Mouse (Mus musculus) heart, postnatal 0 days (tissue): ENCODE results near the gene 4930415O20Rik. TPM values are rescaled to one million over a fixed set of nuclear protein-coding genes. Genes with fewer than 3 reads are reported as not detected.

Experiments
- ATAC-seq: fragments of 200-750 bp; cut with Nextera tagmentation; 2 replicates; pipeline ENCODE4 v1.8.0; 2017; ENCODE audit warnings: low read depth, moderate number of reproducible peaks, moderate library complexity; ENCODE audit not compliant: insufficient read depth
- DNase-seq: peaks from one replicate; pipeline ENCODE4 v3.0.0-alpha.2; 2016; ENCODE audit warnings: low spot score
- H3K27ac ChIP-seq: fragments of 300-500 bp; sonication (generic); 2 replicates; pipeline ENCODE4 v1.5.1; 2014; ENCODE audit warnings: low read depth, mild to moderate bottlenecking
- H3K27me3 ChIP-seq: fragments of 300-500 bp; sonication (generic); 2 replicates; pipeline ENCODE4 v1.6.1; 2014; ENCODE audit warnings: low read length, mixed read lengths; ENCODE audit not compliant: control insufficient read depth, insufficient read depth
- H3K36me3 ChIP-seq: fragments of 300-500 bp; sonication (generic); replicated peaks from 2 replicates; pipeline ENCODE4 v1.6.1; 2014; ENCODE audit warnings: low read length, mixed read lengths; ENCODE audit not compliant: control insufficient read depth, insufficient read depth
- H3K4me1 ChIP-seq: fragments of 300-500 bp; sonication (generic); 2 replicates; pipeline ENCODE4 v1.6.1; 2014; ENCODE audit warnings: antibody characterized with exemption; ENCODE audit not compliant: control insufficient read depth, insufficient read depth
- H3K4me2 ChIP-seq: fragments of 300-500 bp; sonication (generic); 2 replicates; pipeline ENCODE4 v1.6.1; 2014; ENCODE audit warnings: low read depth, mild to moderate bottlenecking, low read length, moderate library complexity
- H3K4me3 ChIP-seq: fragments of 300-500 bp; sonication (generic); 2 replicates; pipeline ENCODE4 v1.5.1; 2014; ENCODE audit warnings: low read depth, low read length
- H3K9ac ChIP-seq: fragments of 300-500 bp; sonication (generic); replicated peaks from 2 replicates; pipeline ENCODE4 v1.6.1; 2014; ENCODE audit warnings: low read depth, low read length, mixed read lengths
- H3K9me3 ChIP-seq: fragments of 300-500 bp; sonication (generic); replicated peaks from 2 replicates; pipeline ENCODE4 v1.6.1; 2016; ENCODE audit warnings: low read length; ENCODE audit not compliant: control insufficient read depth
- CTCF ChIP-seq: IDR thresholded peaks from 2 replicates; pipeline ENCODE4 v1.5.1; 2016; ENCODE audit warnings: antibody characterized with exemption, control low read depth, low read depth
- EP300 ChIP-seq: IDR thresholded peaks from 2 replicates; pipeline ENCODE4 v1.6.1; 2016; ENCODE audit warnings: antibody characterized with exemption, low read depth
- WGBS: fragments of 180-500 bp; shearing (Covaris S2); extraction: QIAGEN DNeasy Blood & Tissue Kit; methylation state at CpG from one replicate; pipeline ENCODE4 v1.1.7; 2014; 5-methylcytosine and 5-hydroxymethylcytosine counted together
- polyA plus RNA-seq: library from polyadenylated mRNA; unstranded; fragments of >200 nt; fragmentation: Nextera tagmentation; extraction: Ambion mirVana; gene quantifications from 2 replicates; pipeline ENCODE4 v1.2.1, GENCODE M21; 2015
- total RNA-seq: library from RNA; depleted of rRNA; stranded (reverse); fragments of >200 nt; gene quantifications from 2 replicates; pipeline ENCODE4 v1.2.3, GENCODE M21; 2014; ENCODE audit warnings: low replicate concordance

Gene 4930415O20Rik
- total and polyA plus RNA-seq, 2 experiments from 2014 or later = 0.30 TPM; not detected in 1

DNA sequence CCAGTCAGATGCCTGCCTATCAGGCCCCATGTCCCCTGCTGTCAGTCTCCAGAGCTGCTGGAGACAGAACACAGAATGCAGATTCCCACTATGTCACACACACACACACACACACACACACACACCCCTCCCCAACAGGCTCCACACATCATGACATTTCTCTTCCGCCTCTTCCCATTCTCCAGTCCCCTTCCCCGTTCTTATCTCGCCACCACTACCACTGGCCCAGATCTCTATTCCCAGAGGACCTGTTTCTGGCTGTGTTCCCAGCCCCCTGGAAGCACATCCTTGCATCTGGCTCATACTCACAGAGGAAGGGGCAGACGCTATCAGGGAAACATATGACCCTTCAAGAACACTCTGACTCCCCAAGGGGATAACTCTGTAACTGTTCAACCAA is 36.8 kb downstream of the 4930415O20Rik start:
- peak overlapping the region; percentile 78 for H3K4me3 ChIP-seq
- peak overlapping the region; percentile 97 for H3K27ac ChIP-seq
- H3K27me3 ChIP-seq = no peaks in the 10 kb centered on the region
- H3K9me3 ChIP-seq = no peaks in the 10 kb centered on the region
- TF ChIP-seq EP300 (peak; percentile 96), CTCF (0 out of 2 replicates have a peak, but pooled peaks have one; percentile 3)
- ATAC-seq (peak; percentile 81), DNase-seq (peak; percentile 98)
- peaks cover 14% of the 10 kb centered on the region for H3K36me3 ChIP-seq
- peak overlapping the region; percentile 86 for H3K4me2 ChIP-seq
- peaks cover 37% of the 10 kb centered on the region for H3K4me1 ChIP-seq
- H3K9ac ChIP-seq = peak overlapping the region; percentile 89
- 2% methylated on average over 4 of the region's 4 CpGs for WGBS

DNA sequence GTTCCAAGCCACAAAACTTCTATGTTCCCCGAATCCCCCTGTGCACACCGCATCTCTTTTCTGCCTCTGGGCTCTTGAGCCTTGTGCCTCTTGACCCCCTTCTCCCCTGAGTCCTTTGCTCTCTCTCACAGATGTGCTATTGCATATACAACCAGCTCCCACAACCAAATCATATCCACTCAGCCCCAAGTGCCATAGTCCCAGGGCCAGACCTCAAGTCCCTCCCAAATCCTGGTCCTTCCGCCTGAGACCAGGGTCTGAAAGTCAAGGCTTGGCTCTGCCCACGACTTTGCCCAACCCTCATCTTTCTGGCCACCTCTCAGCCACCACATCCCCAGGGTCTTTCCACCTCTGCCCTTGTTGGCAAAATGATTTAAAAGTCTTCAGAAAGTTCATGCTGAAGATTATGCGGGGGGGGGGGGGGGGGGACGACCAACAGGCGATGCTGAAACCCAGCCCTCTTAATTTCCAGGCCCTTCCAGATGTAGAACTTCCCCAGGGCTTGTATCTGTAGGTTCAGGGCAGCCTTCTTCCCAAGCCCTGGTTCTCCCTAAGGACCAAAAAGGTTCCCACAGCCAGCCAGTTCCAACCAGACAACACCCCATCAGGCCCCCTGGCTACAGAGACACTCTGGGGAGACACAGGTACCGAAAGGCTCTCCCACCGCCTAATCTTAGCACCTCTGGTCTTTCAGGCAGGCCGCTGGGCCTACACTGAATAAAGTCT is 37.4 kb downstream of the 4930415O20Rik start:
- peak; percentile 1; the same call in 1 of the 2 replicates for ATAC-seq
- Histone ChIP-seq H3K9ac (peak overlapping the region; percentile 89), H3K9me3 (no peaks in the 10 kb centered on the region), H3K27me3 (no peaks in the 10 kb centered on the region), H3K36me3 (peaks cover 13% of the 10 kb centered on the region), H3K4me2 (peak overlapping the region; percentile 86), H3K27ac (peak overlapping the region; percentile 97), H3K4me1 (peaks cover 33% of the 10 kb centered on the region), H3K4me3 (peak overlapping the region; percentile 78)
- DNase-seq = no peak
- no peak for TF ChIP-seq EP300
- TF ChIP-seq CTCF = no peak
- WGBS = 5% methylated on average over 10 of the region's 10 CpGs

DNA sequence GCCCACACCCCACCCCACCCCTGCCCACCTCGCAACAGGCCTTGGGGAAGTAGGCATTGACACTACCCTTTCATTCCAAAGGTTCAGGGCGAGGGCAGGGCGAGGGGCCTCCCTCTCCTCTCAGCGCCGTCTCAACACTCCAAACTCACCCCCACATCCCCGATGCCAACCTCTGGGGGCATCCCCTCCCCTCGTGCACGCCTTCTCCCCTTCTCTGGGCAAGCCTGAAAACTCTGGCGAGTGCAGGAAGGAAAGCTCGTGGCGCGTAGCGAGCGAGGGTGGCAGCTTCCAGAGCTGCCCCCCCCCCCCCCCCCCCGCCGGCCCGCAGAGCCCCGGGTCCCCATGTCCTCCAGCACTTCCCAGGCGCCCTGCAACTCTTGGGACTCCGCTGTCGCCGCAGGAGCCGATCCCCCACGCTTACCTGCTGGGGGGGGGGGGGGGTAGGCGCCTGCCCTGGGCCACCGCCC is 38.0 kb downstream of the 4930415O20Rik start:
- WGBS = 0% methylated on average over 14 of the region's 26 CpGs
- Histone ChIP-seq H3K4me3 (peak overlapping the region; percentile 78), H3K9me3 (no peaks in the 10 kb centered on the region), H3K4me2 (peak overlapping the region; percentile 86), H3K4me1 (peaks cover 27% of the 10 kb centered on the region), H3K27ac (peak overlapping the region; percentile 97), H3K36me3 (peaks cover 7% of the 10 kb centered on the region), H3K9ac (peak overlapping the region; percentile 89), H3K27me3 (no peaks in the 10 kb centered on the region)
- peak; percentile 3; the same call in 1 of the 2 replicates for ATAC-seq
- TF ChIP-seq EP300 (no peak), CTCF (no peak)
- no peak for DNase-seq

DNA sequence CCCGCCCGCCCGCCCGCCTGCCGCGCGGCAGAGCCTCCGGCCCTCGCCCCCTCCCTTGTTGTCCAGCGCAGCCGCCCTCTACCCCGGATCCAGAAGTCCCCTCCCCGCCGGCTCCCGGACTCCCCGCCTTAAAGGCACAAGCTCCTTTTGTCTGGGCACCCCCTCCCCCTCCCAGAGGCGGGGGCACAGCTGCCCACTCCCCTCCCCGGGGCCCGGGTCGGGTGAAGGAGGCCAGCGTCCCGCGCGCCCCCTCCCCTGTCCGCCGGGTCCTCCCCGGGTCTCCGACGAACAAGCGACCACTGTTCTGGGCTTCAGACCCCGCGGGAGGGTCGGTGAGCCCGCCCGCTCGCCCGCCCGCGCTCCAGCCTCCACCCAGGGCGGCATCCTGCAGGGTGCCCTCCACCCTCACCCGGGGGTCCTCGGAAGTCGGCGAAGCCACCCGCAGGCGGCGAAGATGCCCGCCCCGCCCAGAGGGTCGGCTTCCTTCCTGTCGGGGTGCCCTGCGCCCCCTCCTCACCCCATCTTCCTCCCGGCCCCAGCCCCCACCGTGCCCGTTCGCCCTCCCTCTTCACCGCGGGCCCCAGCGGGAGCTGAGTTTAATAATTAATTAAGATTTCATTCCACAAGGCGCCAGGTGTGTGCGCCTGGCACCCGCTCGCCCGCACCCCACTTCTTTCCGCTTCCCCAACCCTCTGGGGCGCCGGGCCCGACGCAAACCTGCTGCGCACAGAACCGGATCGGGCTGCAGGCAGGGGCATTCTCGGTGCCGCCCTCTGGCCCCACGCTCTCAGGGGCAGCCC is 38.7 kb downstream of the 4930415O20Rik start, which contains the start of gene Adcy6:
Adcy6 (minus strand) TSS at position 746 of the 800 bp plus-strand sequence.
- H3K9me3 ChIP-seq = no peaks in the 10 kb centered on the region
- TF ChIP-seq CTCF = no peak
- TF ChIP-seq EP300 = peak; percentile 50; the same call in 1 of the 2 replicates
- peak within 1 kb of the TSS; percentile 86 for H3K4me2 ChIP-seq
- peak within 1 kb of the TSS; percentile 78 for H3K4me3 ChIP-seq
- WGBS = 1% methylated on average over 56 of the region's 75 CpGs
- no peaks in the 10 kb centered on the region for H3K27me3 ChIP-seq
- DNase-seq (peak; percentile 90), ATAC-seq (peak; percentile 50)
- peak within 1 kb of the TSS; percentile 97 for H3K27ac ChIP-seq
- no peaks in the 10 kb centered on the region for H3K36me3 ChIP-seq
- H3K9ac ChIP-seq = peak within 1 kb of the TSS; percentile 89
- H3K4me1 ChIP-seq = peaks cover 19% of the 10 kb centered on the region

DNA sequence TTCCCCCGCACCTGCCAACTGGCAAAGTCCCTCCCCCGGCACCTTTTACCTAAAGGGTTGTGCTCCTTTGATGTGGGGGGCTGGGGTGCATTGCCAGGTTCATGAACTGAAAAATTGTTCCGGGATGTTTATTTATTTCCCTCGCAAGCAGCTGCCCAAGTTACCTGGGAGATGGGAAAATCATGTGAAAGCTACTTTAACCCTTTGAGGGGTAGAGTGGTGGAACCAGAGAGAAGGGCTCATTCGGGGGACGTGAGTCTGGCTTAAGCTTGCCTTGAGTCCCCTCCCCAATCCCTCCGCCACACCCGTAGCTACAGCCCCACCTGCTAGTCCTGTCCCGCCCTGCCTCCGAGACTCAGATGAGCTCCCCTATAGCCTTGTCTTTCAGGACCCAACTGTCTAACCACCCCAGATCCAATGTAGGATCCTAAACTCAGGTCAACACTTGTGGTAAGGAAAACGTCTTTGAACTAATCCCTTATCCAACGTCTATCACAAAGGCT is 39.4 kb downstream of the 4930415O20Rik start:
- peaks cover 16% of the 10 kb centered on the region for H3K4me1 ChIP-seq
- WGBS = 11% methylated on average over 12 of the region's 12 CpGs
- H3K27ac ChIP-seq = peak overlapping the region; percentile 97
- DNase-seq (no peak), ATAC-seq (no peak)
- H3K4me3 ChIP-seq = peak overlapping the region; percentile 78
- no peaks in the 10 kb centered on the region for H3K27me3 ChIP-seq
- peak overlapping the region; percentile 86 for H3K4me2 ChIP-seq
- TF ChIP-seq EP300 (no peak), CTCF (no peak)
- no peaks in the 10 kb centered on the region for H3K9me3 ChIP-seq
- no peaks in the 10 kb centered on the region for H3K36me3 ChIP-seq
- H3K9ac ChIP-seq = peak overlapping the region; percentile 89
